Mouse (Mus musculus) erythroblast, embryonic 14.5 days (primary cell): ENCODE data around the gene Tmem108.

Source experiments
- GATA1 ChIP-seq: IDR thresholded peaks from 2 replicates; pipeline ENCODE4 v1.6.1; 2012; ENCODE audit warnings: low read length, inconsistent platforms, mixed read lengths
- TAL1 ChIP-seq: IDR thresholded peaks from 3 replicates; pipeline ENCODE4 v1.6.1; 2012; ENCODE audit warnings: low read length, inconsistent platforms, mixed read lengths

- TF ChIP-seq GATA1 = no peak
- TF ChIP-seq TAL1 = no peak
Observed at GRCm38 (mm10) chr9:103758930-103759695, 2.5 kb downstream of the Tmem108 start.
